Mouse (Mus musculus) testis, postnatal 14 days (tissue): ENCODE measurements around the gene Mga.

ENCODE experiments used
- DNase-seq: peaks from one replicate; pipeline ENCODE4 v3.0.0; 2021; ENCODE audit warnings: low spot score

The Mga gene

DNA sequence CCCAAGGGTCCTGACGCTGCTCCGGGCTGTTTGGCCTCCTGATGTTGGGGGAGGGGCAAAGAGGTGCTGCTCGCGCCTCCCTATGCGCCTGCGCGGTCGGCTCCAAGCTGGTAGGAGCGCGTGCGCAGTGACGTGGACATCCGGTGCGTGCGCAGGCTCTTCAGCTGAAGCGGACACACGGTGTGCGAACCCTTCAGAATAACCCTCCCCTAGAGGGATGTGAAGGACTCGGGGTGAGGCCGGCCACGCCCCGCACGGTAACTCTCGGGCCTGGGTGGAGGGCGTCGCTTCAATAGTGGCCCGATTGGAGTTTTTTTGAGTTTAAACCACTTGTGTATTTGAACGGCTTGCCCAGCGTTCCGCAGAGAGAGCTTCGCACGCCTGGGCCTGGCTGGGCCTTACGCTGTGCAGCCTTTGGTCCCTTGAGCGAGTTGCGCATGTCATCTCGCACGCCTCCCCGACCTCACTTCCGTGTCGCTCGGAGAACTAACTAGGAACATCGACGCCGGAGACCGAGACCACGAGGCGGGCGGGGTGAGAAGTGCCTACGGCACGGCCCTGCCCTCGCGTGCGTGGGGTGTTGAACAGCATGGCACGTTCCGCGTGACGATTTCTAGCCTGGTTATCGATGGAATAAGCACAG is at the start of gene Mga:
TSS of gene Mga (plus strand) at position 139 of the 643 bp plus-strand sequence.
- DNase-seq: peak; percentile 97

- DNase-seq: no peak
Observed at GRCm38 (mm10) chr2:119853811-119854210, 43.2 kb upstream of the Mga start.

DNA sequence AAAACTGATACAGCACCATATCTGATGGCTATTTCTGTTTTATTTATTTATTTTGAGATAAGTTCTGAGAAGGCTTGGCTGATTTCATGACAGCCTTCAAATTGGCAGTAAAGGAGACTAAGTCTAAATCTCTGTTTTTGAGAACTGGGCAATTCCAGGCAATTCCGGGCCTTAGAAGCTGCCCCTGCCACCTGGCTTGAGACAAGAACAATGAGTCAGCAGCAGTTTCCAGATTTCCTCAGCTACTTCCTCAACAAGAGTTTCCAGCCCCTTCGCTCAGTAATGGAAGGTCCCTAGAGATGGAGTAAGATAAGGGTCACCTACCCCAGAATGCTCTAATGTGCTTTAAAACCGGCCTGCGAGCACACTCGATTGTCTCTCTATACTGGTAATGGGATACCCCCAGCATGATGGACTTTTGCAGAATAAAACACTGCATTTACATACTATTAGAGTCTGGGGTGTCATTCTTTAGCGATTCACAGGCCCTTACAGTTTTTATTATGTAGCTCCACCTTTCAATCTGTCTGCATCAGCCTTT is 41.6 kb upstream of the Mga start:
- DNase-seq: no peak

- no peak for DNase-seq
Observed at GRCm38 (mm10) chr2:119857341-119857740, 39.7 kb upstream of the Mga start.

DNA sequence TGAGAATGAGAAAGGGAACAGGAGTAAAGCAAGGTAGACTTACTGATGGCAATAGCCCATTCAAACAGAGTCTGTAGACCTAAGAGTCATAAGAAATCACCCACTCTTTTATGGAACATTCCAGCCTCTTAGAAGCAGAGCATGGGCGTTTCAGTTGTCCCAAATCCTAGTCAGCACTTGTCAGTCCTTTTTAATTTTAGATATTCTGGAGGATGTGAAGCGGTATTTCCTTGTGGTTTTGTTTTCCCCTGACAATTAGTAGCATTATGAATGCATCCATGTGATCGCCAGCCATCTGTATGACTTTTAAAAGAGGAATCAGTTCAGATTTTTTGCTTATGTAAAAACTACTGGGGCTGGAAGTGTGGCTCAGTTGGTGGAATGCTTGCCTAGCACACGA is 32.5 kb upstream of the Mga start:
- no peak for DNase-seq

- peak; percentile 90 for DNase-seq
Observed at GRCm38 (mm10) chr2:119872371-119873104, 24.5 kb upstream of the Mga start.

- DNase-seq: peak; percentile 93
Observed at GRCm38 (mm10) chr2:119873105-119873464, 23.9 kb upstream of the Mga start.

DNA sequence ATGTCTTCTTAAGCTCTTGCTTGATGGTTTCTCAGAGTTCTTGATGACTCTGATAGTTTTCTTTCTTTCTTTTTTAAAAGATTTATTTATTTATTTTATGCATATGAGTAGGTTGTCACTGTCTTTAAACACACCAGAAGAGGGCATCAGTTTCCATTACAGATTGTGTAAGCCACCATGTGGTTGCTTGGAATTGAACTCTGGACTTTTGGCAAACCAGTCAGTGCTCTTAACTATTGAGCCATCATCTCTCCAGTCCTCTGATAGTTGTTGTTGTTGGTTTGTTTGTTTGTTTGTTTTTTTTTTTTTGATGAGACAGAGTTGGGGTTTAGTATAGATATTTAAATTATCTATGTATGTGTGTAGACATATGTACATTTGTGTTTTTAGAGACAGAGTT is 21.0 kb upstream of the Mga start:
- no peak for DNase-seq

GRCm38 (mm10) chr2:119887201-119887600 is 9.8 kb upstream of the Mga start:
- no peak for DNase-seq

DNA sequence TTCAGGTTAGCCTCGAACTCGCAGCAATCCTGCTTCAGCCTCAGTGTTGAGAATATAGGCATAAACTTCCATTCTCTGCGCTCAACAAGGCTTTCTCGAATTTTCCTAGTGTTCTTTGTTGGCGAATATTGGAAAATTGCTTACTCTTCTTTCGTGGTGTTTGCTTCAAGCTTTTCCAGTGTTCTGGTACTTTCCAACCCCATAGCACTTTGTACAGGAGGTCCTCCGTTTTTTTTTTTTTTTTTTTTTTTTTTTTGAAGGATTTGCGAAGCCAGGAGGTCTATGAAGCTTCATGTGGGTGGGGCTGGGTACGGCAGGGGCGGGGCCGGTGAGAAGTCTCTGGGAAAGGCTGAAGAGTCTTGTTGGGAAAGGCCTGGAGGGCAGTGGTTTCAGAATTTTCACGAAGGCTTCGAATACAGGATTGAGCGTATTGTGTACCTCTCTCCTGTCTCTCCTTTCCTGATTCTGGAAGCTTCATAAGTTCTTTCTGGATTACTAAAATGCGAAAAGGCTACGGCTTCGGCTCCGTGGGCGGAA is 407 bp upstream of the Mga start:
- DNase-seq: no peak

DNA sequence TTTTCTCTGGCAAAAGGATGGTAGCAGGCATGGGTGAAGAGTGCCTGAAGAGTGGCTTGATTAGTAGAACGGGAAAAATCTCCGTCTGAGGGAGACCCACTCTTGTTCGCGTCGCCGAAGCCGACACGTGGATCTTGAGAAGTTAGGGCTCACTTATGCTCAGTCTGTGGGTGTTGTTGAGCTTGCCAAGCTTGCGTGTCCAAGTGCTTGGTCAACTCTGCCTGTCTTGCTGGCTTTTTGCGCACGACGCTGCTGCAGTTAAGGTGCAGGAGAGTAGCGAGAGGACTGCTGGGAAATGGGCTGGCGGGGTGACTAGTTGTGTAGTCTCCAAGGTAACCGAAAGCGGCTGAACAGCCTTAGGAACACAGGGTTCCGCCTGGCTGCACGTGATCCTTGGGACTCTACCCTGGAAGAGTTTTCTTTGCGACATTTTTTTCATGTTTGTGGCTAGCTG is 1.1 kb downstream of the Mga start:
- DNase-seq: peak; percentile 77

GRCm38 (mm10) chr2:119916007-119916406 is 19.0 kb downstream of the Mga start:
- DNase-seq: no peak

DNA sequence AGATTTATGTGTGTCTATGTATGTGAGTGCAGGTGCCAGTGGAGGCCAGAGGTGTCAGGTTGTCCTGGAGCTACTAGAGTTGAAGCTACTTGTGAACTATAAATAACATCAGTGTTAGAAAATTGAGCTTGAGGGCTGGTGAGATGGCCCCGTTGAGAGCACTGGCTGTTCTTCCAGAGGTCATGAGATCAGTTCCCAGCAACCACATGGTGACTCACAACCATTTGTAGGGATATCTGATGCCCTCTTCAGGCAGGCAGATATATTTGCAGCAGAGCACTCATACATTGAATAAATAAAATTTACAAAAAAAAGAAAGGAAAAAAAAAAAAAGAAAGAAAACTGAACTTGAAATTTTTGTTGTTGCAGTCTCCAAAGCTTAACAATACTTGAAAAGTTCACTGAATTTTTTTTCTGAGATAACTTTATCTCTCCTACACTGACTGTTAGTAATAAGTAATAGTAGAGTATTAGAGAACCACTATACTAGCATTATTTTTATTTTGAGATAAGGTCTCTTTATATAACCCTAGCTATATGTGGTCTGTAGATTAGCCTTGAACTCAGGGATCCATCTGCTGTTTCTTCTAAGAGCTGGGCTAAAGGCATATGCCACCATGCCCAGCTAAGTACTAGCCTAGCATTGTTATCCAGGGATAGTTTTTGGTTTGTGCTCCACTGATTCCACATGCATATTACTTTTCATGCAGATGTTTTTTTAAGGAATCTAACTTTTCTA is 20.8 kb downstream of the Mga start:
- no peak for DNase-seq

DNA sequence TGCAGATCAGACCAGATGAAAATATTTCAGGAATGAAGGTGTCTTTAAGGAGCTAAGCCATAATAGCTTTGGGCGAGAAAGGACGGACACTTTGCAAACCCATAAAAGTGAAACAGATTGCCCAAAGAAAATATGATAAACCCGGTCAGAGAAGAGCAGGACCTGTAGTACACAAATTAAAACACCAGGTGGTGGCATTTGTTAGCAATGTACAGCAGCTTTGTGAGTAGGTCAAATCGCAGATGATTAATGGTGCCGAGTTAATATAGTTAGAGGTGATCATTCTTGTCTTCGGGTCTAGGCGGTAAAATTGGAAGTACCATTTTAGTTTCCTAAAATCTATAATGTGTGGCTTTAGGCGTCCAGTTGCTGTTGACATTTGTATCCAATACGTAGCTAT is 73.5 kb downstream of the Mga start:
- no peak for DNase-seq

DNA sequence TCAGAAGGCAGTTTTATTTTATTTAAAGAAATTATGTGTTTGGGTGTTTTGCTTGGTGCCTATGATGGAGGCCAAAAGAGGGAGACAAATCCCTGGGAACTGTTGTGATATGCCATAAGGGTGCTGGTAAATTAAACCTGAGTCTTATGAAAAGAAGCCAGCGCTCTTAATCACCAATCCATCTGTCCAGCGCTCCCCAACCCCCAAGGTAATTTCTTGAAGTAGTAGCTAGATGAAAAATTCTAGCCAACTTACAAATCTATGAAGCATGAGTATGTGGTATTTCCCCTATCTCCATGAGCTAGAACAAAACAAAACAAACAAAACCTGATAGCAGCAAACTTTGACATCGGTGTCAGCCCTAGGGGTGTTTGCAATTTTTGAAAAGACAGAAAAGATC is 74.3 kb downstream of the Mga start:
- DNase-seq: no peak

DNA sequence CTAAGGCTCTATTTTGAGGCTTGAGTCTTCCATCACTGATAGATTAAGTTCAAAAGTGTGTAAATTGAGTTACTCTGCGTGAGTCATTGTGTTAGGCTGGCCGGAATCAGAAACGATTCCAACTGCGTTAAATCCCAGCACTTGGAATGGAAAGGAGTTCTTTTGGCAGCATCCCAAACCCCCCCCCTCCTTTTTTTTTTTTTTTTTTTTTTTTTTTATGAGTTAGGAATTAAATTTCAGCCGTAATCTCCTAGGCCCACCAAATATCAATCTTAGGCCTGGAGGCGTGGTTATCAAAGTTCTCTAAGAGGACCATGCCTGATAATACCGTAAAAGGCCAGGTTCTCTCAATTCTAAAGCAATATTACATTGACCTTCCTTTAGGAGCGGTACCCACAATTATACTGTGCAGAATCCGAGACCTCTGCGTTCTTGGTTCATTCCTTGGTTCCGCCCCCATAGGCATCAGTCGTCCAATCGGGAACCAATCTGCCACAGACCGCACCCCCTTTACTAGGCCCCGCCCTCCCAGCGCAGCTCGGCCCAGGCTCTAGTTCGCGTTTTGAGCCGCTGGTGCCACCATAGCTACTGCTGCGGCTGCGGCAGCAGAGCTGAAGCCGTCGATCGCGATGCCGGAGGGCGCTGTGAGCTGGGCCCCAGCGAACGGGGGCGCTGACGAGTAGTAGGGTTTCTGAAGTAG is 75.0 kb downstream of the Mga start:
- peak; percentile 96 for DNase-seq

DNA sequence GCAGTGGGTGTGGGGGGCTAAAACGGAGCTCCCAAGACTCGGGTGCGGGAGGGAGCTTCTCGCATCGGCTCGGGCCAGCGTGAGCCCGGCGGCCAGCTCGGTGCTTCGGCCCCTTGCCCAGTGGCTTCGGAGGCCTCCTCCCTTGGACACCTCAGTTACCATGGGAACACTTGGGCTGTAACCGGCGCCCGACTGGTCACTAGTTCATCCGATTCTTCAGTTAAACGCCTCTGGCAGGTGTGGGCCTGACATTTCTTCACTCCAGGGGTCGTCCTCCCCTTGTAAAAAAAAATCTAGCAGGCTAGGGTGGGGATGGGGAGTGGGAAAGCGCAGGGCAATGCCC is 75.5 kb downstream of the Mga start, which contains the start of gene Mapkbp1:
TSS of gene Mapkbp1 (plus strand) at position 163 of the 343 bp plus-strand sequence.
- DNase-seq: no peak

DNA sequence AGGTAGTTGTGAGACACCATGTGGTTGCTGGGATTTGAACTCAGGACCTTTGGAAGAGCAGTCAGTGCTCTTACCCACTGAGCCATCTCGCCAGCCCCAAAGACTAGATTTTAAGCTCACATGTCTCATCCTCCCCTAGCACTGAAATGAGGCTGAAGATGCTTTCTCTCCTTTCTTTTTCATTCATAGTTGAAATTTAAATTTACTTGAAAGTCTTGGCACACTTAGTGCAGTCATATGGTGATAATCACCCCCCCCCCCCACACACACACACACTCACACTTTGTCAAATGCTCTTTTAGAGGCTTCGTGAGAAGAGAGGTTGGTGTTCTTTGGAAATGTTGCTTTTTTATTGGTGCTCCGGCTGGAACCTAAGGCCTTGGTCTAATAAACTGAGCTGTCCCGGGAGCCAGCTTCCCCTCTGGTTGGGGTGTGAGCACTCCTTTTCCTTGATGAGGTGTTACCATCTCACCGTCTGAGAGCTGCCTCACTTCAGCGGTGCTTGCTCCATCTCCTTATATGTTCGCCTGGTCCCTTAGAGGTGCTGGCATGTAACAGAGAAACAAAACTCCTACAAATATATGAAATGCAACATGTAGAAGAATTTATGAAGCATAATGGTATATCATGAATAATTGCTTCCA is 83.4 kb downstream of the Mga start:
- no peak for DNase-seq

GRCm38 (mm10) chr2:119981631-119982030 is 84.6 kb downstream of the Mga start:
- no peak for DNase-seq

DNA sequence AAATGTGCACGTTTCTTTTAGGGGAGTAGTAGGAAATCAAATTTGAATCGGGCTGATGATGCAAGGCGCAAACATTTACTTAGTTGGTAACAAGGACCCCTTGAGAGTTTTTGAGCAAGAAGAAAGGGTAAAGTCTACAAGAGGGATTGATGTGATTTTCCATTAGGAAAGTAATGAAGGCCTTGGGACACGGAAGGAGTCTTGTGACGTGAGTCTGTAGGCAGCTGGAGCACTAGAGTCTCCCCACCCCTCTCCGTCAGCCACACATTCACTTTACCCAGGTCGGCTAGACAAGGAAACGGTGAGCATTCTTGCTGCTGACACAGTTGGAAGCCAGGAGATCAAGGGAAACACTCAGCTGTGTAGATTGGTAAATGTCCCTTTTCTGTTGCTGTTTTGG is 88.8 kb downstream of the Mga start:
- DNase-seq: no peak

DNA sequence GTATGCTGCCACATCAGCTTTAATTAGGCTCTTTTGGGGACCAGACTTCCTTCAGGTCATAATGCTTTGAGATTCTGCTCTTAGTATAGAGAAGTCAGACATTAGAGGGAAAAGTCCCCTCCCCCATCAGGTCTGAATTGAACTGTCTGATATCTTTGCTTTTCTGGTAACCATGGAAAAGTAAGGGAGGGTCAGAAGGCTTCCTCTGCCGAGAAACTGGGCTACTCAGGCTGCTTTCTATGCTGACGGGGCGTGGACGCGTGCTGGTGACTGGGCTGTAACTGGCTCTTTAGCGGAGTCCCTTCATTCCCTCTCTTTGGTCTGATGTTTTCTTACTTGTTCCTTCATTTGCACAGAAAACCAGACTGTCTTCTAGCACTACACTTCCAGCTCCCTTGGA is 89.3 kb downstream of the Mga start:
- no peak for DNase-seq
